Mouse (Mus musculus) heart, adult 2 months (tissue): ENCODE data around the gene Atic. TPM values are rescaled to one million over a fixed set of nuclear protein-coding genes. Genes with fewer than 3 reads are reported as not detected.

ENCODE experiments used
- DNase-seq, 2 experiments: peaks; one replicate each; pipeline ENCODE4 v3.0.0; 2021
- H3K27ac ChIP-seq: fragments of 200-600 bp; 2 replicates; pipeline ENCODE4 v1.8.1; 2022
- H3K27me3 ChIP-seq: fragments of 200-500 bp; 2 replicates; pipeline ENCODE4 v1.6.1; 2012; ENCODE audit warnings: mild to moderate bottlenecking, low read length, inconsistent platforms, mixed read lengths; ENCODE audit not compliant: control insufficient read depth, insufficient read depth
- H3K36me3 ChIP-seq: fragments of 200-500 bp; 2 replicates; pipeline ENCODE4 v1.6.1; 2012; ENCODE audit warnings: low read length, inconsistent platforms; ENCODE audit not compliant: control insufficient read depth, insufficient read depth
- H3K4me1 ChIP-seq: fragments of 200-500 bp; 2 replicates; pipeline ENCODE4 v1.6.1; 2011; ENCODE audit warnings: low read length; ENCODE audit not compliant: control insufficient read depth, insufficient read depth
- H3K4me3 ChIP-seq: fragments of 200-600 bp; 2 replicates; pipeline ENCODE4 v1.8.1; 2022
- H3K79me2 ChIP-seq: fragments of 200-500 bp; replicated peaks from 2 replicates; pipeline ENCODE4 v1.6.1; 2012; ENCODE audit warnings: mild to moderate bottlenecking, inconsistent platforms, low read length, moderate library complexity, mixed read lengths; ENCODE audit not compliant: control insufficient read depth, insufficient read depth
- H3K9ac ChIP-seq: fragments of 200-500 bp; 2 replicates; pipeline ENCODE4 v1.6.1; 2012; ENCODE audit warnings: low read depth, mild to moderate bottlenecking, control low read depth, inconsistent platforms, low read length, mixed read lengths
- CTCF ChIP-seq: fragments of 200-600 bp; IDR thresholded peaks from 2 replicates; pipeline ENCODE4 v1.8.1; 2022; ENCODE audit warnings: antibody characterized with exemption, mild to moderate bottlenecking, moderate library complexity
- EP300 ChIP-seq: fragments of 200-500 bp; IDR thresholded peaks from 2 replicates; pipeline ENCODE4 v1.6.1; 2011; ENCODE audit warnings: low read depth, low read length, control low read depth; ENCODE audit not compliant: insufficient read depth
- POLR2A ChIP-seq: fragments of 200-500 bp; IDR thresholded peaks from 2 replicates; pipeline ENCODE4 v1.6.1; 2011; ENCODE audit warnings: mild to moderate bottlenecking, low read depth, low read length, control low read depth; ENCODE audit not compliant: insufficient read depth
- WGBS: fragments of 180-500 bp; shearing (Covaris S2); methylation state at CpG from one replicate; pipeline ENCODE4 v1.1.7; 2018; 5-methylcytosine and 5-hydroxymethylcytosine counted together
- intact Hi-C: fragments of 180-260 bp; cut with DNase I; formaldehyde crosslinking; loops from one replicate; pipeline ENCODE4 v1.15.1; 2025
- polyA plus RNA-seq: library from polyadenylated mRNA; depleted of rRNA; stranded (reverse); fragments of >200 nt; gene quantifications from 2 replicates; pipeline ENCODE4 v1.2.3, GENCODE M21; 2012
- total RNA-seq, 2 experiments: library from RNA; stranded (reverse); gene quantifications; 2 replicates each; pipeline ENCODE4 v1.2.3; 2021

Gene Atic
- total and polyA plus RNA-seq, 3 experiments, result 15.3 to 23.3 (median 21.5) TPM

DNA sequence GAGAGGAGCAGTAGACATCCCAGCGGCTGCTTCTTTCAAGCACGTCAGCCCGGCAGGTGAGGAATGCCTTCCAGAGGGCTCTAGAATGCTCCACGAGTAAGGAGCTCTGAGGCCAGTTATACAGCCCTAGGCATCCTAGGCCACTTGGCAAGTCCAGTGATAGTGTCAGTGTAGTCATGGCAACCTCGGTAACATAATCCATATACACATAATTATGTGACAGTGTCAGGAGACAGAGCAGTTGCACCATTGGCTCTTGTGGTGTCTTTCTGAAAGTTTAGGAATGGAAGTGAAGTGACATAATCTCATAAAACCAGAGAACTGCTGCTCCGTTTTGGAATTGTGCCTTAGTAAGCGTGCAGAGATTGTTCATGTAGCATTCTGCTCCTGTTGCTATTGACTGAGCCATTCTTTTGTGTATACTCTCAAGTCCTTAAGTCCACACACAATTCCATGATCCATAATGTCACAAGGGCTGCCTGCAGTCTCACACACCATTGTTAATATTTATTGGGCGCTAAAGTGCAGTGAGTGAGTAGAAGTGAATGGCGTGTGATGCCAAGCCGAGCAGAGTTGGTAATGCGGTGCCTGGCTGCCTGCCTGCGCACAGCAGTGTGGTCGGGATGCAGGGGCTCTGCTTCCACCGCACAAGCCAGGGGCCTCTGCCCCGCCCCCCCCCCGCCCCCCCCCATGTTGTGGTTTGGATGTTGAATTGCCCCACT, 11.1 kb downstream of the Atic start:
- H3K4me1 ChIP-seq, result no peaks in the 10 kb centered on the region
- no peak overlapping the region for H3K27ac ChIP-seq
- DNase-seq, result no peak
- no peaks in the 10 kb centered on the region for H3K79me2 ChIP-seq
- 83% methylated on average over 16 of the region's 16 CpGs for WGBS
- no peaks in the 10 kb centered on the region for H3K27me3 ChIP-seq
- H3K4me3 ChIP-seq, result no peak overlapping the region
- H3K9ac ChIP-seq, result no peak overlapping the region
- H3K36me3 ChIP-seq, result no peaks in the 10 kb centered on the region
- TF ChIP-seq CTCF, result no peak
- TF ChIP-seq EP300, result no peak
- TF ChIP-seq POLR2A, result no peak
- intact Hi-C loops, result no loop called here

- Histone ChIP-seq H3K27ac (no peak overlapping the region), H3K4me1 (no peaks in the 10 kb centered on the region), H3K36me3 (no peaks in the 10 kb centered on the region), H3K27me3 (no peaks in the 10 kb centered on the region), H3K4me3 (no peak overlapping the region), H3K79me2 (no peaks in the 10 kb centered on the region), H3K9ac (no peak overlapping the region)
- TF ChIP-seq CTCF, result no peak
- WGBS, result 90% methylated on average over 4 of the region's 4 CpGs
- intact Hi-C loops, result no loop called here
- DNase-seq, result no peak
These were observed 13.2 kb downstream of the Atic start for GRCm38 (mm10) chr1:71570116-71570515.

GRCm38 (mm10) chr1:71575987-71576386, 19.0 kb downstream of the Atic start:
- intact Hi-C loops, result no loop called here
- no peaks in the 10 kb centered on the region for H3K36me3 ChIP-seq

DNA sequence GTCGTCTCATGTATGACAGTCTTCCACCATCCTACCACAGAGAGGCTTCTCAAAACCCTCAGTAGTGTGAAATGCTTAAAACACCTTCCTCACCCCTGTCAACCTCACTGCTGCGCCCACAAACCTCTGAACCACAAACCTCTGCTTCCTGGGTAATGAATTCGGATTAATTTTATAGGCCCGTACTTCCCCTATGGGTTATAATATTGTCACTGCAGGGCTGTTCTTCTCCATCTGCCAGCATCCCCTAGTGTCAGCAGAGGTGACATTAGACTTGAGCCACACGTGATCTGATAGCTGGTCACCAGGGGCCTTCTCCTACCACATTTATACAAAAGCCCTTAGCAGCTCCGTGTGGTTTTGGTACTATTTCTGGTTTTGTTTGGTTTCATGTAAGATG, 19.9 kb downstream of the Atic start:
- Histone ChIP-seq H3K36me3 (no peaks in the 10 kb centered on the region), H3K4me3 (no peak overlapping the region), H3K9ac (no peak overlapping the region), H3K79me2 (no peaks in the 10 kb centered on the region), H3K4me1 (no peaks in the 10 kb centered on the region), H3K27me3 (no peaks in the 10 kb centered on the region), H3K27ac (no peak overlapping the region)
- TF ChIP-seq EP300 (no peak), CTCF (no peak), POLR2A (no peak)
- intact Hi-C loops, result no loop called here
- no peak for DNase-seq
- 93% methylated on average over 6 of the region's 6 CpGs for WGBS

More at GRCm38 (mm10) chr1:71575987-71576386, 19.0 kb downstream of the Atic start:
- TF ChIP-seq CTCF (no peak), POLR2A (no peak), EP300 (no peak)
- peak in 1 of 2 experiments; percentile 4 for DNase-seq
- 78% methylated on average over 7 of the region's 7 CpGs for WGBS
- Histone ChIP-seq H3K27ac (no peak overlapping the region), H3K4me3 (no peak overlapping the region), H3K79me2 (no peaks in the 10 kb centered on the region), H3K27me3 (no peaks in the 10 kb centered on the region), H3K9ac (no peak overlapping the region), H3K4me1 (no peaks in the 10 kb centered on the region)

DNA sequence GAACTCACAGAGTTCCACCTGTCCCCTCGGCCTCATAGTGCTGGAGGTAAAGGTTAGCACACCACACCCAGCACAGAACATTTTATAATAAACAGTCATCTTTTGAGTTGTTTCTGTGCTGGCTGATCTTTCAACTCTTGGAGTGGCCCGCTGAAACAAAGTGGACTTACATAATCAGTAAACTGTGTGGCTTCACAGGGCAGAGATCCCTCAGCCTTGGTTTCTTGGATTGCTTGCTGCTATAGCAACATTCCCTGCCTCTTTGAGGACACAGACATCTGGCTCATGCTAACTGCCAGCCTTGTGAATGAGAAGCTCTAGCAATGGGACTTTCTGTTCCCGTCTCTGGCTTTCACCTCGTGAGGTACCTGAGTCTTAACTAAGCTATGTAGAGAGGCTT, 22.6 kb downstream of the Atic start:
- Histone ChIP-seq H3K79me2 (no peaks in the 10 kb centered on the region), H3K9ac (no peak overlapping the region), H3K4me1 (no peaks in the 10 kb centered on the region), H3K27ac (no peak overlapping the region), H3K27me3 (no peaks in the 10 kb centered on the region), H3K36me3 (no peaks in the 10 kb centered on the region), H3K4me3 (no peak overlapping the region)
- intact Hi-C loops, result no loop called here
- DNase-seq, result no peak
- no peak for TF ChIP-seq EP300
- no peak for TF ChIP-seq CTCF
- TF ChIP-seq POLR2A, result no peak
- WGBS, result 78% methylated on average over 4 of the region's 4 CpGs

- no peak overlapping the region for H3K9ac ChIP-seq
- H3K36me3 ChIP-seq, result no peaks in the 10 kb centered on the region
- H3K27me3 ChIP-seq, result no peaks in the 10 kb centered on the region
- H3K79me2 ChIP-seq, result no peaks in the 10 kb centered on the region
- H3K27ac ChIP-seq, result no peak overlapping the region
- intact Hi-C loops, result no loop called here
- no peak overlapping the region for H3K4me3 ChIP-seq
- no peak for DNase-seq
- H3K4me1 ChIP-seq, result no peaks in the 10 kb centered on the region
- 93% methylated on average over 12 of the region's 12 CpGs for WGBS
- TF ChIP-seq POLR2A, result no peak
- no peak for TF ChIP-seq CTCF
- TF ChIP-seq EP300, result no peak
These were observed 23.5 kb downstream of the Atic start for GRCm38 (mm10) chr1:71580408-71580807.
